ENCODE assay signal across 12 mouse cellular contexts in the genomic region with DNA sequence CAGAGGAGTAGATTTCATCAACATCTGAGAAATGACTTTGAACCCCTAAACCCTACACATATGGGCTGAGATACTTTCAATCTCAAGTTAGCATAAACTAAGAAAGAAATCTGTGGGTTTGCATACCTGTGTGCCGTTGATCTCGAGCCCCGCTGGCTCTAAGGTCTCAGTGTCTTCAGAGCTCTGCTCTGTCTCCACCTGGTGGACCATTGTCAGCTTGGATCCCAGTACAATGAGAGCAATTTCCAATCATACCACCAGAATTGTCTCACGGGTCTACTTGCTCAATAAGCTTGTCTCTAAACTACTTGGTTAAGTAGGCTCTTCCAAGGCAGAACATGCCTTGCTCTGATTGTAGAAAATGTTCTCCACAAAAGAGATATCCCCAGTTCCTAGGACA.
DNase-seq lines count a peak whose midpoint lies in the region; ATAC-seq and TF ChIP-seq lines count a peak whose summit lies in the region.
"Had no signal": no experiment of that assay in that cellular context is flagged by ENCODE, and none has a peak within 500 bp of the region (broad histone marks: within the 10 kb centered on the region; RNA-seq: fewer than 3 reads in every experiment).

No protein-coding gene starts in this region.

- H3K9me3 ChIP-seq in heart, postnatal 0 days (replicated peaks; ENCODE audit: control insufficient read depth, low read length): no peaks in the 10 kb centered on the region
- H3K9me3 ChIP-seq in heart, embryonic 11.5 days (replicated peaks; ENCODE audit: control insufficient read depth, low read length): no peaks in the 10 kb centered on the region
- H3K9me3 ChIP-seq in lung, embryonic 14.5 days (ENCODE audit: low read depth, low read length): no peaks in the 10 kb centered on the region

- no peak for ATAC-seq in heart, postnatal 0 days (ENCODE audit: insufficient read depth, low read depth)
- no peak for ATAC-seq in heart, embryonic 11.5 days (replicated peaks; ENCODE audit: insufficient number of reproducible peaks, low FRiP score, low TSS enrichment)
- no peak for ATAC-seq in lung, embryonic 14.5 days (ENCODE audit: insufficient read depth)

- peaks cover 9% of the 10 kb centered on the region; the same call in 1 of the 2 replicates for H3K4me1 ChIP-seq in heart, postnatal 0 days (ENCODE audit: control insufficient read depth, insufficient read depth)
- H3K4me1 ChIP-seq in heart, embryonic 11.5 days (ENCODE audit: control insufficient read depth, insufficient read depth, low read length): no peaks in the 10 kb centered on the region
- H3K4me1 ChIP-seq in lung, embryonic 14.5 days (ENCODE audit: insufficient read depth): no peaks in the 10 kb centered on the region

- no peak overlapping the region for H3K4me3 ChIP-seq in heart, postnatal 0 days (ENCODE audit: low read depth, low read length)
- H3K4me3 ChIP-seq in heart, embryonic 11.5 days (ENCODE audit: low read depth, low read length): no peak overlapping the region
- no peak overlapping the region for H3K4me3 ChIP-seq in lung, embryonic 14.5 days (ENCODE audit: low read depth, low read length)
- H3K4me3 ChIP-seq: gastrocnemius, adult 2 months had no signal

- no peak overlapping the region for H3K4me2 ChIP-seq in heart, postnatal 0 days (ENCODE audit: low read depth, low read length)
- no peak overlapping the region for H3K4me2 ChIP-seq in heart, embryonic 11.5 days
- no peak overlapping the region for H3K4me2 ChIP-seq in lung, embryonic 14.5 days

- no peaks in the 10 kb centered on the region for H3K27me3 ChIP-seq in heart, postnatal 0 days (ENCODE audit: control insufficient read depth, insufficient read depth, low read length)
- no peaks in the 10 kb centered on the region for H3K27me3 ChIP-seq in heart, embryonic 11.5 days (ENCODE audit: control insufficient read depth, insufficient read depth, low read length)
- no peaks in the 10 kb centered on the region for H3K27me3 ChIP-seq in lung, embryonic 14.5 days (ENCODE audit: insufficient read depth, low read length)

- no peaks in the 10 kb centered on the region for H3K36me3 ChIP-seq in heart, postnatal 0 days (replicated peaks; ENCODE audit: control insufficient read depth, insufficient read depth, low read length)
- no peaks in the 10 kb centered on the region for H3K36me3 ChIP-seq in heart, embryonic 11.5 days (ENCODE audit: control insufficient read depth, insufficient read depth, low read length)
- H3K36me3 ChIP-seq in lung, embryonic 14.5 days (ENCODE audit: insufficient read depth): no peaks in the 10 kb centered on the region

- no peak for DNase-seq in heart, postnatal 0 days (ENCODE audit: low spot score)
- no peak for DNase-seq in lung, embryonic 14.5 days
- no peak for DNase-seq in lung, postnatal 4 days
- DNase-seq in brain, adult 2 months (ENCODE audit: low read depth, low spot score): peak; percentile 20
- DNase-seq in thymus, postnatal 25 days: peak; percentile 50
- no peak for DNase-seq in embryo, embryonic 11 days
- DNase-seq in frontal cortex, adult 2 months (ENCODE audit: extremely low spot score in 1 of 2, low spot score in 1 of 2): no peak
- DNase-seq: adrenal gland, postnatal 10 days; gastrocnemius, adult 2 months; right cerebral cortex, postnatal 4 days had no signal

- peak; percentile 56 for TF ChIP-seq CTCF in heart, postnatal 0 days (IDR thresholded peaks at IDR 0.05; ENCODE audit: low read depth)
- TF ChIP-seq CTCF in lung, embryonic 14.5 days (IDR thresholded peaks at IDR 0.05; ENCODE audit: low read depth): peak; percentile 19; the same call in 1 of the 2 replicates

- no peak for TF ChIP-seq EP300 in heart, postnatal 0 days (IDR thresholded peaks at IDR 0.05; ENCODE audit: low read depth)

- H3K27ac ChIP-seq in heart, postnatal 0 days (ENCODE audit: low read depth): no peak overlapping the region
- no peak overlapping the region for H3K27ac ChIP-seq in heart, embryonic 11.5 days (ENCODE audit: low read depth, low read length)
- no peak overlapping the region for H3K27ac ChIP-seq in lung, embryonic 14.5 days (ENCODE audit: low read depth)
- H3K27ac ChIP-seq: gastrocnemius, adult 2 months; macrophage had no signal

- WGBS in heart, postnatal 0 days: 74% methylated on average over 4 of the region's 4 CpGs
- 84% methylated on average over 4 of the region's 4 CpGs for WGBS in heart, embryonic 11.5 days (ENCODE audit: insufficient replicate concordance)
- 81% methylated on average over 4 of the region's 4 CpGs for WGBS in lung, embryonic 14.5 days

- no peak overlapping the region for H3K9ac ChIP-seq in heart, postnatal 0 days (replicated peaks; ENCODE audit: low read depth, low read length)
- no peak overlapping the region for H3K9ac ChIP-seq in heart, embryonic 11.5 days (ENCODE audit: low read depth, low read length)
- no peak overlapping the region for H3K9ac ChIP-seq in lung, embryonic 14.5 days

Comparison
In these comparisons a context has a peak if more than half of its experiments do, and no peak if none do; other contexts are left out.
1. DNase-seq: peak in brain, adult 2 months (single experiment) and thymus, postnatal 25 days (single experiment); none in heart, postnatal 0 days (single experiment), lung, embryonic 14.5 days (single experiment), lung, postnatal 4 days (0 of 2), embryo, embryonic 11 days (single experiment) and frontal cortex, adult 2 months (0 of 2).